Mouse (Mus musculus): Measurements from ENCODE around the gene Zc3h7a. TPM values are rescaled to one million over a fixed set of nuclear protein-coding genes. Genes with fewer than 3 reads are reported as not detected.

The Zc3h7a gene
- polyA plus RNA-seq, 1 experiment from 2014 or later: 85.8 TPM

DNA sequence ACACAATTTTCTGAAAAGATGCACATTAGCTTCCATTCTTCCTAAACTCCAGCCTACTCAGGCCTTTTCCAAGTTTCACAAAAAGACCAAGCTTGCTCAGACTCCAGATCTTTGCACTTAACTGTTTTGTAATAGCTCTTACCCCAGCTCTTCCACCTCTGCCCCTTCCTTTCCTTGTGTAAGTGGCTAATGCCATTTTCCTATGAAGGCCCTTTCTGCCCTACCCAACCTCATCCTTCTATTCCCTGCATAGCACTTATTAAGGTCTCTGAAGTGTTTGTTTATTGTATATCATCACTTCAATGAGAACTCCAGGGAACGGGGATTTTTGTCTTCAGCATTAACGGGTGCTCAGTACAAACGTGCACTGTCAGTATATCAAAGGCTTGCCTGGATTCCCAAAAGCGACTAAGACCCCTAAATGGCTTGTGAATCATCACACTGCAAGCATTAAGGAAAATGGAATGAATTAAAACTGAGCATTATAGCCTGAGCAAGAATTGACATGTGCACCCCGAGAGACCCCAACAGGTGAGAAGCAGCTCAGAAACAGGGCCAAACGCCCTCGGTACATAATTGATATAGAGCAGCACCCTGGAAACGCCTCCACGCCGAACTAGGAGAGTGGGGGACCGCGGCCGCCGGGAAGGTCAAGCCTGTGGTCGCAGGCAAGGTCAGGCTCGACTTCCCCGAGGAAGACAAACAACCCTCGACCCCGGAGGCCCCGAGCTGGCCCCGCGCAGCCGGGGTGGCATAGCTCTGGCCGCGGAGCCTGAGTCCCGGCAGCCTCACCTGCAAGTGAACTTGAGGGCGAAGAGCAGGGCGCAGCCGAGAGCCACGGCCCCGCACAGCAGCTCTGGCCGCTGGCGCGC lies 42.5 kb downstream of the Zc3h7a start:
- Histone ChIP-seq H3K9ac (ENCODE audit: low read depth, low read length) (peak overlapping the region; percentile 97), H3K27ac (ENCODE audit: low read depth, low read length) (peak overlapping the region; percentile 98), H3K27me3 (ENCODE audit: control insufficient read depth, insufficient read depth, low read length) (no peaks in the 10 kb centered on the region), H3K4me1 (ENCODE audit: control insufficient read depth, insufficient read depth, low read length) (peaks cover 15% of the 10 kb centered on the region), H3K4me3 (ENCODE audit: low read depth, low read length) (peak overlapping the region; percentile 96), H3K4me2 (peak overlapping the region; percentile 89), H3K9me3 (replicated peaks; ENCODE audit: control insufficient read depth, low read length) (no peaks in the 10 kb centered on the region), H3K36me3 (ENCODE audit: control insufficient read depth, insufficient read depth, low read length) (peaks cover 4% of the 10 kb centered on the region)
- ATAC-seq (replicated peaks; ENCODE audit: insufficient number of reproducible peaks, low FRiP score, low TSS enrichment): peak; percentile 40; the same call in 1 of the 2 replicates
- under 1% methylated on average over 34 of the region's 34 CpGs for WGBS (ENCODE audit: insufficient replicate concordance)

DNA sequence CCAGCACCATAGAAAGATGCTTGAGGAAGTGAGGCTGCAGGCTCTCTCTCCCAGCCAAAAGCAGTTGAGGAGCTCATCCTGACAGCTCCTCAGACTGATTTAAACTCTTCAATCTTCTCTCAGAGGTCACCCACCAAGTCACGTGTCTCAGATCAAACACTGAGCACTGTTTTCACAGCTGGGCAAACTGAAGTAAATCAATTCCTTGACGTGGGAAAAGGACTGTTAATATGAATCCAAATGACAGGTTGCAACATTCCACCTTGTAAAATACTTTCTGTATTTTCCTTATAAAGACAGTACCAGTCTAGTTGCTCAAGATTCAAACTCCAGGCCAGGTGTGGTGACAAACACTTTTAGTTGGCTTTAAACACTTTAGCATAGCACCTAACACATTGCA lies 43.4 kb downstream of the Zc3h7a start:
- Histone ChIP-seq H3K4me3 (ENCODE audit: low read depth, low read length) (peak overlapping the region; percentile 96), H3K4me1 (ENCODE audit: control insufficient read depth, insufficient read depth, low read length) (peaks cover 15% of the 10 kb centered on the region), H3K4me2 (peak overlapping the region; percentile 89), H3K27ac (ENCODE audit: low read depth, low read length) (no peak overlapping the region), H3K36me3 (ENCODE audit: control insufficient read depth, insufficient read depth, low read length) (peaks cover 3% of the 10 kb centered on the region; the same call in 1 of the 2 replicates), H3K9me3 (replicated peaks; ENCODE audit: control insufficient read depth, low read length) (no peaks in the 10 kb centered on the region), H3K27me3 (ENCODE audit: control insufficient read depth, insufficient read depth, low read length) (no peaks in the 10 kb centered on the region), H3K9ac (ENCODE audit: low read depth, low read length) (peak overlapping the region; percentile 97; the same call in 1 of the 2 replicates)
- ATAC-seq (replicated peaks; ENCODE audit: insufficient number of reproducible peaks, low FRiP score, low TSS enrichment): no peak
- 19% methylated on average over 2 of the region's 2 CpGs for WGBS (ENCODE audit: insufficient replicate concordance)

DNA sequence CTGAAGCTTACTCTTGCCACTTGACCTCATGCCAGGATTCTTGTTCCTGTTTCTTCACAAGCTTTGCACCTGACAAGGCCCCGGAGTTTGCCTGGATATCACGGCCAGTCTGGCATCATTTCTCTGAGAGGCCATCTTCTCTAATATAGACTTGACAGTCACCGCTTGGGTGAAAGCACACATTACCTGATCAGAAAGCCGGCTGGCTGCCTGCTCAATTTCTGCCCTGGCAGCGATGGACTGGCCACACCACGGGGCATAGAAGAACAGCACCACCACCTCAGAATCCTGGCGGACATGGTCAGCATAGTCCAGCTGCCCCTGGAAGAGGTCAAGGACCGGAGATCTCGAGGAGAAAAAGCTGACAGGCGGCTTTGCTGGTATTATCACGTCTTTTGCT lies 47.9 kb downstream of the Zc3h7a start:
- Histone ChIP-seq H3K36me3 (ENCODE audit: control insufficient read depth, insufficient read depth, low read length) (peaks cover 6% of the 10 kb centered on the region; the same call in 1 of the 2 replicates), H3K4me3 (ENCODE audit: low read depth, low read length) (no peak overlapping the region), H3K4me1 (ENCODE audit: control insufficient read depth, insufficient read depth, low read length) (peaks cover 11% of the 10 kb centered on the region), H3K4me2 (no peak overlapping the region), H3K9me3 (replicated peaks; ENCODE audit: control insufficient read depth, low read length) (no peaks in the 10 kb centered on the region), H3K27ac (ENCODE audit: low read depth, low read length) (no peak overlapping the region), H3K9ac (ENCODE audit: low read depth, low read length) (no peak overlapping the region), H3K27me3 (ENCODE audit: control insufficient read depth, insufficient read depth, low read length) (no peaks in the 10 kb centered on the region)
- no peak for ATAC-seq (replicated peaks; ENCODE audit: insufficient number of reproducible peaks, low FRiP score, low TSS enrichment)
- WGBS (ENCODE audit: insufficient replicate concordance): 91% methylated on average over 11 of the region's 11 CpGs

DNA sequence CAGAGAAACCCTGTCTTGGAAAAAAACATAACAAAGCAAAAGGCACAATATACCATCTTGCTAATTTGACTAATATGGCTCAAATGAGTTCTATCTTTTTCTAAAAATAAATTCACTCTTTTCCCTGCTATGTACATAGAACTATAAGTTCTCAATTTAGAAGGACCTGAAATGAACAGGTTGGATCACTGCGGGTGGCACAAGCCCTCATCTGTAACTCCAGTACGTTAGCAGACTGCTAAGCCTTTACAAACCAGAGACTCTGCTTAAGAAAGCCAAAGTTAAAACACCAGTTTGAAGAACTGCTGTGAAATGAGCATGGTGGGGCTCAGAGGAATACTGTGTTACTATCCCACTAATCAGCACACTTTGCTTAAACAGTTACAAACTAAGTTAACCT lies 50.8 kb downstream of the Zc3h7a start:
- H3K4me2 ChIP-seq: no peak overlapping the region
- no peaks in the 10 kb centered on the region for H3K27me3 ChIP-seq (ENCODE audit: control insufficient read depth, insufficient read depth, low read length)
- no peaks in the 10 kb centered on the region for H3K9me3 ChIP-seq (replicated peaks; ENCODE audit: control insufficient read depth, low read length)
- H3K4me1 ChIP-seq (ENCODE audit: control insufficient read depth, insufficient read depth, low read length): no peaks in the 10 kb centered on the region
- H3K36me3 ChIP-seq (ENCODE audit: control insufficient read depth, insufficient read depth, low read length): peaks cover 13% of the 10 kb centered on the region
- H3K4me3 ChIP-seq (ENCODE audit: low read depth, low read length): no peak overlapping the region
- 90% methylated on average over 2 of the region's 2 CpGs for WGBS (ENCODE audit: insufficient replicate concordance)
- no peak overlapping the region for H3K9ac ChIP-seq (ENCODE audit: low read depth, low read length)
- no peak for ATAC-seq (replicated peaks; ENCODE audit: insufficient number of reproducible peaks, low FRiP score, low TSS enrichment)
- H3K27ac ChIP-seq (ENCODE audit: low read depth, low read length): no peak overlapping the region

DNA sequence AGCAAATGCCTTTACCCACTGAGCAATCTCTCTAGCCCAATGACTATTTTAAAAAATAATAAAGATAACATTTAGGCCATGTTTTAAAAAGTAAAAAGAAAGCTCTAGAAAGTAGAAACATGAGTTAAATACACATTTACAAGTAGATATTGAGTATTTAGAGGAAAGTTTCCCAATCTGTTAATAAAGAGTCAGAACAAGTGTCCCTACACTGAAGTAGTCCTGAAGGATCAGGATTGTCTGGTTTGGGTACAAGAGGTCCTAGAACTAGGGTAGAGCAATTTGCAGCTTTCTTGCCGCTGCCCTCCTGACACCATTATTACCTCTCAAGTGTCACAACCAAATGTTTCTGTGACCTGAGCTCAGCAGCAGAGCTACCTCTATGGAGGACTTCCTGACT lies 52.1 kb downstream of the Zc3h7a start:
- Histone ChIP-seq H3K4me2 (no peak overlapping the region), H3K9me3 (replicated peaks; ENCODE audit: control insufficient read depth, low read length) (no peaks in the 10 kb centered on the region), H3K4me3 (ENCODE audit: low read depth, low read length) (no peak overlapping the region), H3K36me3 (ENCODE audit: control insufficient read depth, insufficient read depth, low read length) (peaks cover 13% of the 10 kb centered on the region), H3K27me3 (ENCODE audit: control insufficient read depth, insufficient read depth, low read length) (no peaks in the 10 kb centered on the region), H3K9ac (ENCODE audit: low read depth, low read length) (no peak overlapping the region), H3K4me1 (ENCODE audit: control insufficient read depth, insufficient read depth, low read length) (no peaks in the 10 kb centered on the region), H3K27ac (ENCODE audit: low read depth, low read length) (no peak overlapping the region)
- WGBS (ENCODE audit: insufficient replicate concordance): 96% methylated on average over 1 of the region's 1 CpGs
- no peak for ATAC-seq (replicated peaks; ENCODE audit: insufficient number of reproducible peaks, low FRiP score, low TSS enrichment)

DNA sequence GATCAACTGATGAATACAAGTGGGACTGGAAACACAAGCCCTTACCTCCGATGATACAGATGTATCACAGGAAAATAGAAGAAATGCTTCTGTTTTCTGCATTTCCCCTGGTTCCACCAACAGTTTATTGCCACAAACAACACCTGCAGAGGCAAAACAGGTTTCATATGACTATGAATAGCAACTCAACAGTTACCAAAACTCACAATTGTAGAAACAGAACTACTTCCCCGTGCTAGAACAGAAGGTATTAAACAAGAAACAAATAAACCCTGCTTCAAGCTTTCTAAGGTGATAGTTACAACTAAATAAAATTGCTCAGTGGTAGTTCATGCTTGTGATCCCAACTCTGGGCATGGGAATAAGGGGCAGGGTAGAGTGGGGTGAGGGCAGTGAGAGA lies 53.6 kb downstream of the Zc3h7a start:
- Histone ChIP-seq H3K27me3 (ENCODE audit: control insufficient read depth, insufficient read depth, low read length) (no peaks in the 10 kb centered on the region), H3K4me3 (ENCODE audit: low read depth, low read length) (no peak overlapping the region), H3K36me3 (ENCODE audit: control insufficient read depth, insufficient read depth, low read length) (peaks cover 14% of the 10 kb centered on the region), H3K27ac (ENCODE audit: low read depth, low read length) (no peak overlapping the region), H3K9me3 (replicated peaks; ENCODE audit: control insufficient read depth, low read length) (no peaks in the 10 kb centered on the region), H3K4me1 (ENCODE audit: control insufficient read depth, insufficient read depth, low read length) (no peaks in the 10 kb centered on the region), H3K9ac (ENCODE audit: low read depth, low read length) (no peak overlapping the region), H3K4me2 (no peak overlapping the region)
- WGBS (ENCODE audit: insufficient replicate concordance): 88% methylated on average over 2 of the region's 2 CpGs
- no peak for ATAC-seq (replicated peaks; ENCODE audit: insufficient number of reproducible peaks, low FRiP score, low TSS enrichment)

DNA sequence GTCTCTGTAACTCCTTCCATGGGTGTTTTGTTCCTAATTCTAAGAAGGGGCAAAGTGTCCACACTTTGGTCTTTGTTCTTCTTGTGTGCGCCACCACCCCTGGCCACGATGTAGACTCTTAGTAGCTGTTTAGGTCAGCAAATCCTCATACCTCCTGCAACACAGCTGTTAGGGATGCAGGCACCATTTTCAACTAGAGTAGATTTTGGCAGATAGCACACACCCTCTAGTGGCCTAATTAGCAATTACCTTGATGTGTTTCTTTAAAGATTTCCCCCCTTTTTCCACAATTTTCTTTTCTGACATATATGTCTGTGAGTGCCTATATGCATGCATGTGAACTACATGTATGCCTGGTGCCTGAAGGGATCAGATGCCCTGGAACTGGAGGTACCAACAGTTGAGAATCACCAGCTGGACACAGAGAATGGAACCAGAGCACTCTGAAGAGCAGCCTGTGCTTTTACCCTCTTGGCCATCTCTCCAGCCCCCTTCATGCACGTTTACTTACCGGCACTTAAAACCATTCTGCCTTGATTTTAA lies 66.9 kb downstream of the Zc3h7a start:
- WGBS (ENCODE audit: insufficient replicate concordance): 76% methylated on average over 4 of the region's 4 CpGs

DNA sequence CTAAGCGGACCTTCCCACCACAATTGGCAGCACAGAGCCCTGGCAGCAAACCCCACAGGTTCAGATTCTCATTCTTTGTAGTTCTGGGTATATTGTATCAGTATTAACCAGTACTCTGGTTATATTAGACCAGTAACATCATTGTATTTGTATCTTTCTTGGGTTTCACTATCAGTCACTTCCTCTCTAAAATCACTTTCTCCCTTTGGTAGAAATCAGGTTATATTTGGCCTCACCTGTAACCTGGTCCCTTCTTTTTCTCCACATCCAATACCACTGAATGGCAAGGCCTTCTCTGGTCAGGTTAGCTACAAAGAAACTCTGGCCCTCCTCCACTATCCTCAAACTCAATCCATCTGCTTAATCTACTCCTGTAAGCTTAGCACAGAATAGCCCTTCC lies 71.3 kb downstream of the Zc3h7a start:
- Histone ChIP-seq H3K4me3 (ENCODE audit: low read depth, low read length) (no peak overlapping the region), H3K36me3 (ENCODE audit: control insufficient read depth, insufficient read depth, low read length) (no peaks in the 10 kb centered on the region)
- 80% methylated on average over 1 of the region's 1 CpGs for WGBS (ENCODE audit: insufficient replicate concordance)

More for the DNA sequence above, 66.9 kb downstream of the Zc3h7a start:
- Histone ChIP-seq H3K27ac (ENCODE audit: low read depth, low read length) (no peak overlapping the region), H3K36me3 (ENCODE audit: control insufficient read depth, insufficient read depth, low read length) (no peaks in the 10 kb centered on the region), H3K27me3 (ENCODE audit: control insufficient read depth, insufficient read depth, low read length) (no peaks in the 10 kb centered on the region), H3K9me3 (replicated peaks; ENCODE audit: control insufficient read depth, low read length) (no peaks in the 10 kb centered on the region), H3K4me2 (no peak overlapping the region), H3K4me1 (ENCODE audit: control insufficient read depth, insufficient read depth, low read length) (no peaks in the 10 kb centered on the region), H3K9ac (ENCODE audit: low read depth, low read length) (no peak overlapping the region), H3K4me3 (ENCODE audit: low read depth, low read length) (no peak overlapping the region)
- ATAC-seq (replicated peaks; ENCODE audit: insufficient number of reproducible peaks, low FRiP score, low TSS enrichment): no peak

More for the DNA sequence above, 71.3 kb downstream of the Zc3h7a start:
- no peak overlapping the region for H3K27ac ChIP-seq (ENCODE audit: low read depth, low read length)
- no peaks in the 10 kb centered on the region for H3K4me1 ChIP-seq (ENCODE audit: control insufficient read depth, insufficient read depth, low read length)
- no peaks in the 10 kb centered on the region for H3K9me3 ChIP-seq (replicated peaks; ENCODE audit: control insufficient read depth, low read length)
- no peak overlapping the region for H3K4me2 ChIP-seq
- no peak overlapping the region for H3K9ac ChIP-seq (ENCODE audit: low read depth, low read length)
- ATAC-seq (replicated peaks; ENCODE audit: insufficient number of reproducible peaks, low FRiP score, low TSS enrichment): no peak
- no peaks in the 10 kb centered on the region for H3K27me3 ChIP-seq (ENCODE audit: control insufficient read depth, insufficient read depth, low read length)
